Mouse (Mus musculus) testis, adult 10 weeks (tissue): Measurements from ENCODE around the gene Sept5. TPM values are rescaled to one million over a fixed set of nuclear protein-coding genes. Genes with fewer than 3 reads are reported as not detected.

Experiments
- polyA plus RNA-seq: library from polyadenylated mRNA; stranded (reverse); fragments of 350-450 nt; fragmentation: Illumina TruSeq; extraction: RNeasy Lipid Tissue Mini Kit (QIAGEN cat#74804); gene quantifications from one replicate; pipeline ENCODE4 v1.2.3, GENCODE M21; 2014; ENCODE audit warnings: low read depth, low replicate concordance

Gene Sept5
- polyA plus RNA-seq, result 3.5 TPM

GRCm38 (mm10) chr16:18629390-18630231 lies at the start of gene Sept5:
Gene Sept5 (minus strand): TSS chr16:18629954.

GRCm38 (mm10) chr16:18626376-18626878 lies 3.3 kb downstream of the Sept5 start, which contains the start of gene Gm49601:
Gene Gm49601 (minus strand): TSS chr16:18626427.

GRCm38 (mm10) chr16:18622019-18622418 lies 7.7 kb downstream of the Sept5 start, which contains the start of gene Gp1bb:
Gene Gp1bb (minus strand): TSS chr16:18622403.

GRCm38 (mm10) chr16:18589804-18590790 lies 39.7 kb downstream of the Sept5 start, which contains the start of gene Tbx1:
Gene Tbx1 (minus strand): TSS chr16:18590671.

Other genes starting within 250 kb of the Sept5 start
- 0.42 TPM for gene Txnrd2, start 203.6 kb downstream of the Sept5 start, polyA plus RNA-seq
- 2.1 TPM for gene Comt, start 203.1 kb downstream of the Sept5 start, polyA plus RNA-seq
- 15.6 TPM for gene Gnb1l, start 131.2 kb downstream of the Sept5 start, polyA plus RNA-seq
- gene Rtl10, start 131.1 kb downstream of the Sept5 start, polyA plus RNA-seq, result not detected
- 1.8 TPM for gene Tbx1, start 39.3 kb downstream of the Sept5 start, polyA plus RNA-seq
- 1.3 TPM for gene Gp1bb, start 7.6 kb downstream of the Sept5 start, polyA plus RNA-seq
- 1.8 TPM for gene Gm49601, start 3.5 kb downstream of the Sept5 start, polyA plus RNA-seq
- gene Cldn5, start 146.9 kb upstream of the Sept5 start, polyA plus RNA-seq, result 0.14 TPM
- gene Ufd1, start 181.8 kb upstream of the Sept5 start, polyA plus RNA-seq, result 206 TPM
- gene Cdc45, start 182.0 kb upstream of the Sept5 start, polyA plus RNA-seq, result 14.3 TPM
- gene 2510002D24Rik, start 206.6 kb upstream of the Sept5 start, polyA plus RNA-seq, result 2.0 TPM
- gene Gm28539, start 206.6 kb upstream of the Sept5 start, polyA plus RNA-seq, result not detected
- 52.6 TPM for gene Mrpl40, start 246.9 kb upstream of the Sept5 start, polyA plus RNA-seq
- gene Hira, start 247.1 kb upstream of the Sept5 start, polyA plus RNA-seq, result 9.0 TPM